Mouse (Mus musculus) heart, postnatal 0 days (tissue): ENCODE data around the gene Map3k3.

ENCODE experiments used
- CTCF ChIP-seq: IDR thresholded peaks from 2 replicates; pipeline ENCODE4 v1.5.1; 2016; ENCODE audit warnings: antibody characterized with exemption, control low read depth, low read depth
- EP300 ChIP-seq: IDR thresholded peaks from 2 replicates; pipeline ENCODE4 v1.6.1; 2016; ENCODE audit warnings: antibody characterized with exemption, low read depth

DNA sequence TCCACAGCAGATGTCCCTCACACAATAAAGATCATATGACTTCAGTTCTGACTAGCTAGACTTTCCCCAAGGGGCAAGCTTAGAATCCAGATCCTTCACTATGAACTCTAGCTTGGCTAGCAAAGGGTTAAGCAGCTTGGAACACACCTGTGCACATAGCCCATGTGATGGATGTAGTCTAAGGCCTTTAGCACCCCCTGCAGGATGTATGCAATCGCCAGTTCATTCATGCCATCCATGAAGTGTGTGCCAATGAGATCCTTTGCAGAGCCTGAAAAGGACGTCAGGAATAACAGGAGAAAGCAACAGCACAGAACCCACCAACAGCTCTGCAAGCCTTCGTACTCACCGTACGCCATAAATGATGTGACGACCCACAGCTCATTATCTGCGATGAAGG lies 86.4 kb downstream of the Map3k3 start:
- peak; percentile 42 for TF ChIP-seq CTCF
- no peak for TF ChIP-seq EP300
